Mouse (Mus musculus): ENCODE data around the gene Abr. TPM values are rescaled to one million over a fixed set of nuclear protein-coding genes. Genes with fewer than 3 reads are reported as not detected.
A peak's percentile ranks its signal among the peaks of the same experiment; 100 is the strongest.

Gene Abr
- polyA plus RNA-seq, 1 experiment from 2014 or later: 46.4 TPM

- no peak for ATAC-seq (replicated peaks; ENCODE audit: low FRiP score)
- WGBS: 88% methylated on average over 13 of the region's 13 CpGs
- Histone ChIP-seq H3K4me1 (replicated peaks; ENCODE audit: control insufficient read depth, insufficient read depth, low read length) (peaks cover 7% of the 10 kb centered on the region; the same call in 1 of the 2 replicates), H3K27ac (ENCODE audit: low read depth, low read length) (no peak overlapping the region), H3K4me3 (ENCODE audit: low read depth, low read length) (no peak overlapping the region), H3K36me3 (ENCODE audit: control insufficient read depth, insufficient read depth, low read length) (no peaks in the 10 kb centered on the region), H3K9me3 (ENCODE audit: control insufficient read depth, low read length) (no peaks in the 10 kb centered on the region), H3K27me3 (ENCODE audit: control insufficient read depth, insufficient read depth, low read length) (no peaks in the 10 kb centered on the region), H3K9ac (ENCODE audit: low read length) (no peak overlapping the region), H3K4me2 (ENCODE audit: low read depth, low read length, severe bottlenecking) (no peak overlapping the region)
- DNase-seq (ENCODE audit: low spot score): peak; percentile 49
Measured at GRCm38 (mm10) chr11:76478676-76479655, 143.1 kb downstream of the Abr start.

DNA sequence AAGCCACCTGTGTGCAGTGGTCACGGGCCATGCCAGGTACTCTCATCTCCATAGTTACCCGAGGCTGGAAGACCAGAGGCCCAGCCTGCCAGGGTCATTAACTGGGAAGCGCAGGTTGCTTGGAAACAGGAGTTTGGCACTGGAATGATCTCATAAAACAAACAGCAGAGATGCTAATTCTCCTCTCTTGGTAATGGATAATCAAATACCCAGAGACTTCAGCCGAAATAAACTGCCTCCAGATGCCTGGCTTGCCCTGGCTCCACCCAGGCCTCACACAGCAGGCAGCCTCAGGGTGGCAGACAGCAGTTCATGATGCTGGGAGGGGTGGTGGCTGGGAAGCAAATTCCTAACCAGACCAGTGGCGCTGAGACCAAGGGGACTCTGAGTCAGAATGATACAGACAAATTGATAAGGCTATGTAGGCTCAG is 145.0 kb downstream of the Abr start:
- Histone ChIP-seq H3K27me3 (ENCODE audit: control insufficient read depth, insufficient read depth, low read length) (no peaks in the 10 kb centered on the region), H3K36me3 (ENCODE audit: control insufficient read depth, insufficient read depth, low read length) (no peaks in the 10 kb centered on the region), H3K4me1 (replicated peaks; ENCODE audit: control insufficient read depth, insufficient read depth, low read length) (peaks cover 8% of the 10 kb centered on the region; the same call in 1 of the 2 replicates), H3K4me2 (ENCODE audit: low read depth, low read length, severe bottlenecking) (no peak overlapping the region), H3K27ac (ENCODE audit: low read depth, low read length) (no peak overlapping the region), H3K9ac (ENCODE audit: low read length) (no peak overlapping the region), H3K9me3 (ENCODE audit: control insufficient read depth, low read length) (no peaks in the 10 kb centered on the region), H3K4me3 (ENCODE audit: low read depth, low read length) (no peak overlapping the region)
- WGBS: 43% methylated on average over 5 of the region's 5 CpGs
- DNase-seq (ENCODE audit: low spot score) (no peak), ATAC-seq (replicated peaks; ENCODE audit: low FRiP score) (no peak)

GRCm38 (mm10) chr11:76476376-76477094 is 145.6 kb downstream of the Abr start:
- H3K27me3 ChIP-seq (ENCODE audit: control insufficient read depth, insufficient read depth, low read length): no peaks in the 10 kb centered on the region
- no peak overlapping the region for H3K4me3 ChIP-seq (ENCODE audit: low read depth, low read length)
- DNase-seq (ENCODE audit: low spot score) (peak; percentile 47), ATAC-seq (replicated peaks; ENCODE audit: low FRiP score) (no peak)
- no peak overlapping the region for H3K4me2 ChIP-seq (ENCODE audit: low read depth, low read length, severe bottlenecking)
- no peaks in the 10 kb centered on the region for H3K36me3 ChIP-seq (ENCODE audit: control insufficient read depth, insufficient read depth, low read length)
- no peak overlapping the region for H3K27ac ChIP-seq (ENCODE audit: low read depth, low read length)
- no peaks in the 10 kb centered on the region for H3K9me3 ChIP-seq (ENCODE audit: control insufficient read depth, low read length)
- 74% methylated on average over 8 of the region's 8 CpGs for WGBS
- no peak overlapping the region for H3K9ac ChIP-seq (ENCODE audit: low read length)
- H3K4me1 ChIP-seq (replicated peaks; ENCODE audit: control insufficient read depth, insufficient read depth, low read length): peaks cover 8% of the 10 kb centered on the region; the same call in 1 of the 2 replicates

DNA sequence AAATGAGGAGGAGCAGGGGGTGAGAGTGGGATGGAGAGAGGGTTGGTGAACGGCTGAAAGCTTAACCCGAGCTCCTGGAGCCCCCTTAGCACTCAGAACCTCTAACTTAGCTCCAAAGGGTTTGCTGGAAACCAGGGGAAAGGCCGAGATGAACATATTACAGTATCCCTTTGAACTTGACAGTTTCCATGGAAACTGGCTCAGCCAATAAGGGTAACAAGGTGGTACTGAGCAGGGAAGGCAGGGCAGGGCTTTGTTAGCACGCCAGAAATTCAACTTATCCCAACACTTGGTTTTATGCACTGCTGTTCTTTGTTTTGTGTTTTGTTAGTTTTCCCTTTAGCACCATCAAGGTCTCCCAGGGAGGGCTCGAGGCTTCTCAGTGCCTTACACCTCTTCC is 149.5 kb downstream of the Abr start:
- H3K27me3 ChIP-seq (ENCODE audit: control insufficient read depth, insufficient read depth, low read length): no peaks in the 10 kb centered on the region
- H3K4me3 ChIP-seq (ENCODE audit: low read depth, low read length): no peak overlapping the region
- H3K9me3 ChIP-seq (ENCODE audit: control insufficient read depth, low read length): no peaks in the 10 kb centered on the region
- no peak overlapping the region for H3K27ac ChIP-seq (ENCODE audit: low read depth, low read length)
- no peak for ATAC-seq (replicated peaks; ENCODE audit: low FRiP score)
- no peak overlapping the region for H3K9ac ChIP-seq (ENCODE audit: low read length)
- H3K4me2 ChIP-seq (ENCODE audit: low read depth, low read length, severe bottlenecking): no peak overlapping the region
- DNase-seq (ENCODE audit: low spot score): no peak
- no peaks in the 10 kb centered on the region for H3K36me3 ChIP-seq (ENCODE audit: control insufficient read depth, insufficient read depth, low read length)
- WGBS: 27% methylated on average over 5 of the region's 5 CpGs
- H3K4me1 ChIP-seq (replicated peaks; ENCODE audit: control insufficient read depth, insufficient read depth, low read length): peaks cover 19% of the 10 kb centered on the region; the same call in 1 of the 2 replicates

GRCm38 (mm10) chr11:76469311-76469998 is 152.7 kb downstream of the Abr start:
- H3K4me1 ChIP-seq (replicated peaks; ENCODE audit: control insufficient read depth, insufficient read depth, low read length): peaks cover 22% of the 10 kb centered on the region; the same call in 1 of the 2 replicates
- H3K36me3 ChIP-seq (ENCODE audit: control insufficient read depth, insufficient read depth, low read length): no peaks in the 10 kb centered on the region
- H3K27me3 ChIP-seq (ENCODE audit: control insufficient read depth, insufficient read depth, low read length): no peaks in the 10 kb centered on the region
- H3K9me3 ChIP-seq (ENCODE audit: control insufficient read depth, low read length): no peaks in the 10 kb centered on the region
- WGBS: 52% methylated on average over 11 of the region's 11 CpGs
- ATAC-seq (replicated peaks; ENCODE audit: low FRiP score) (peak; percentile 55), DNase-seq (ENCODE audit: low spot score) (peak; percentile 69)
- no peak overlapping the region for H3K4me2 ChIP-seq (ENCODE audit: low read depth, low read length, severe bottlenecking)
- no peak overlapping the region for H3K9ac ChIP-seq (ENCODE audit: low read length)
- no peak overlapping the region for H3K4me3 ChIP-seq (ENCODE audit: low read depth, low read length)
- 0 out of 2 replicates have a peak overlapping the region, but pooled peaks have one; percentile 59 for H3K27ac ChIP-seq (ENCODE audit: low read depth, low read length)

DNA sequence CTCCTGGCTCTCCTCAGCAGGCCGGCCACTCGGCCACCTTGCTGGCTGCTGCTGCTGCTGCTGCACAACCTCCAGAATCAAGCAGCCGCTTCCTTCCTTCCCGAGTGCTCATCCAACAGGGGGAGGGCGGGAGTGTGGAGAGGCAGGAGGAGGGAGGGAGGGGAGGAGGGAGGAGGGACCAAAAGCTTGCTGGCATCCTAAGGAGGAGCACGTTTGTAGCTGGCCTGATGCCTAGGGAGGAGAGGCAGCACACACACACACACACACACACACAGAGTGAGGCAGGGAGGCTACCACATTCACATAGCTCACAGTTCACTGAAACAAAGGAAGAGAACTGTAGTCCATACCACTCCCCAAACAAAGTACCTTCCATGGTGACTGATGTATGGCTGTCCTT is 153.8 kb downstream of the Abr start:
- Histone ChIP-seq H3K27me3 (ENCODE audit: control insufficient read depth, insufficient read depth, low read length) (no peaks in the 10 kb centered on the region), H3K4me2 (ENCODE audit: low read depth, low read length, severe bottlenecking) (peak overlapping the region; percentile 39), H3K36me3 (ENCODE audit: control insufficient read depth, insufficient read depth, low read length) (no peaks in the 10 kb centered on the region), H3K9ac (ENCODE audit: low read length) (peak overlapping the region; percentile 14), H3K27ac (ENCODE audit: low read depth, low read length) (0 out of 2 replicates have a peak overlapping the region, but pooled peaks have one; percentile 47), H3K9me3 (ENCODE audit: control insufficient read depth, low read length) (no peaks in the 10 kb centered on the region), H3K4me1 (replicated peaks; ENCODE audit: control insufficient read depth, insufficient read depth, low read length) (peaks cover 22% of the 10 kb centered on the region; the same call in 1 of the 2 replicates), H3K4me3 (ENCODE audit: low read depth, low read length) (peak overlapping the region; percentile 18)
- DNase-seq (ENCODE audit: low spot score) (peak; percentile 77), ATAC-seq (replicated peaks; ENCODE audit: low FRiP score) (peak; percentile 71)
- 4% methylated on average over 5 of the region's 6 CpGs for whole genome bisulfite sequencing

GRCm38 (mm10) chr11:76467487-76468005 is 154.6 kb downstream of the Abr start:
- WGBS: 5% methylated on average over 8 of the region's 8 CpGs
- H3K27ac ChIP-seq (ENCODE audit: low read depth, low read length): peak overlapping the region; percentile 47; the same call in 1 of the 2 replicates
- H3K27me3 ChIP-seq (ENCODE audit: control insufficient read depth, insufficient read depth, low read length): no peaks in the 10 kb centered on the region
- H3K9me3 ChIP-seq (ENCODE audit: control insufficient read depth, low read length): no peaks in the 10 kb centered on the region
- peak overlapping the region; percentile 18 for H3K4me3 ChIP-seq (ENCODE audit: low read depth, low read length)
- no peaks in the 10 kb centered on the region for H3K36me3 ChIP-seq (ENCODE audit: control insufficient read depth, insufficient read depth, low read length)
- ATAC-seq (replicated peaks; ENCODE audit: low FRiP score) (peak; percentile 45; the same call in 1 of the 2 replicates), DNase-seq (ENCODE audit: low spot score) (no peak)
- peaks cover 22% of the 10 kb centered on the region; the same call in 1 of the 2 replicates for H3K4me1 ChIP-seq (replicated peaks; ENCODE audit: control insufficient read depth, insufficient read depth, low read length)
- peak overlapping the region; percentile 14 for H3K9ac ChIP-seq (ENCODE audit: low read length)
- peak overlapping the region; percentile 39 for H3K4me2 ChIP-seq (ENCODE audit: low read depth, low read length, severe bottlenecking)

DNA sequence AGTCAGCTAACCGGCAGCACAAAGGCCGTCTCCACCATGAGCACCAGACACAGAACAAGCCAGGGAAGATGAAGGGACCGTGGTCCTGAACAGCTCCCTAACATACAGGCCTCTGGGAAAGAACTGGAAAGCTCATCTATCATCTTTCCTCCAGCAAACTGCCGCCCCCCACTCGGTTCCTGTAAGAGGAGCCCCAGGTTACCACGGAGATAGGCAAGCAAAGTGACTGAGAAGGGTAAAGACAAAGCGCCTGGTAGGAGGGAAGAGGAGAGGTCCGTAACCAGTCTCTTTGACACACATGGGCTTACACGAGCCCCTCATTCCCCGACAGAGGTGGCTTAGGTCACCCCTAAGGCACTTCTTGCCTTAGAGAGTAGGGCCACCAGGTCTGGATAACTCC is 155.0 kb downstream of the Abr start:
- peaks cover 18% of the 10 kb centered on the region; the same call in 1 of the 2 replicates for H3K4me1 ChIP-seq (replicated peaks; ENCODE audit: control insufficient read depth, insufficient read depth, low read length)
- H3K4me2 ChIP-seq (ENCODE audit: low read depth, low read length, severe bottlenecking): peak overlapping the region; percentile 39
- H3K27me3 ChIP-seq (ENCODE audit: control insufficient read depth, insufficient read depth, low read length): no peaks in the 10 kb centered on the region
- 25% methylated on average over 10 of the region's 10 CpGs for WGBS
- DNase-seq (ENCODE audit: low spot score) (no peak), ATAC-seq (replicated peaks; ENCODE audit: low FRiP score) (no peak)
- no peaks in the 10 kb centered on the region for H3K9me3 ChIP-seq (ENCODE audit: control insufficient read depth, low read length)
- H3K27ac ChIP-seq (ENCODE audit: low read depth, low read length): peak overlapping the region; percentile 25; the same call in 1 of the 2 replicates
- peak overlapping the region; percentile 15 for H3K4me3 ChIP-seq (ENCODE audit: low read depth, low read length)
- H3K9ac ChIP-seq (ENCODE audit: low read length): peak overlapping the region; percentile 14
- no peaks in the 10 kb centered on the region for H3K36me3 ChIP-seq (ENCODE audit: control insufficient read depth, insufficient read depth, low read length)
